Comparison of ENCODE assay signal across 25 mouse cellular contexts in genomic region chr10:9720027-9720426, GRCm38 (mm10).
"Had no signal": no experiment of that assay in that cellular context is flagged by ENCODE, and none has a peak within 500 bp of the region (broad histone marks: within the 10 kb centered on the region; RNA-seq: fewer than 3 reads in every experiment).

No protein-coding gene starts in this region.

- ATAC-seq: intestine, postnatal 0 days; liver, embryonic 12.5 days had no signal

- H3K4me2 ChIP-seq: limb, embryonic 13.5 days; liver, embryonic 12.5 days; liver, embryonic 15.5 days; lung, embryonic 15.5 days; neural tube, embryonic 12.5 days; neural tube, embryonic 15.5 days had no signal

- H3K9ac ChIP-seq: limb, embryonic 13.5 days; liver, embryonic 12.5 days; liver, embryonic 15.5 days; lung, embryonic 15.5 days; neural tube, embryonic 12.5 days; neural tube, embryonic 15.5 days had no signal

- H3K36me3 ChIP-seq: limb, embryonic 10.5 days; limb, embryonic 13.5 days; liver, embryonic 12.5 days; liver, embryonic 15.5 days; lung, embryonic 15.5 days; neural tube, embryonic 12.5 days; neural tube, embryonic 15.5 days had no signal

- H3K4me3 ChIP-seq: layer of hippocampus, adult 2 months; limb, embryonic 10.5 days; limb, embryonic 13.5 days; liver, embryonic 12.5 days; liver, embryonic 15.5 days; lung, embryonic 15.5 days; megakaryocyte, embryonic 14.5 days; neural tube, embryonic 12.5 days; neural tube, embryonic 15.5 days had no signal

- DNase-seq: kidney, adult 2 months; kidney, postnatal 25 days; layer of hippocampus, adult 9-11 months; liver; lung, adult 18-20 months; lung, postnatal 10 days; lung, postnatal 36 days; right cerebral cortex, adult 18-20 months; right cerebral cortex, postnatal 14 days; right cerebral cortex, postnatal 4 days; thymus, adult 2 months; thymus, postnatal 14 days; thymus, postnatal 4 days had no signal

- H3K27ac ChIP-seq: kidney, postnatal 0 days; layer of hippocampus, adult 2 months; limb, embryonic 10.5 days; limb, embryonic 13.5 days; liver, embryonic 12.5 days; liver, embryonic 15.5 days; lung, embryonic 15.5 days; neural tube, embryonic 12.5 days; neural tube, embryonic 15.5 days; stomach, postnatal 0 days had no signal

- H3K27me3 ChIP-seq: limb, embryonic 13.5 days; liver, embryonic 12.5 days; liver, embryonic 15.5 days; lung, embryonic 15.5 days; neural tube, embryonic 12.5 days; neural tube, embryonic 15.5 days had no signal

- H3K9me3 ChIP-seq: limb, embryonic 10.5 days; limb, embryonic 13.5 days; liver, embryonic 12.5 days; liver, embryonic 15.5 days; lung, embryonic 15.5 days; megakaryocyte, embryonic 14.5 days; neural tube, embryonic 12.5 days; neural tube, embryonic 15.5 days had no signal

- H3K4me1 ChIP-seq: limb, embryonic 10.5 days; limb, embryonic 13.5 days; liver, embryonic 12.5 days; liver, embryonic 15.5 days; megakaryocyte, embryonic 14.5 days; neural tube, embryonic 12.5 days; neural tube, embryonic 15.5 days had no signal
